Comparison of ENCODE assay signal across 29 mouse cellular contexts in genomic region chr19:32507100-32507499, GRCm38 (mm10). TPM values are rescaled to one million over a fixed set of nuclear protein-coding genes. Genes with fewer than 3 reads are reported as not detected.
DNase-seq lines count a peak whose midpoint lies in the region; ATAC-seq and TF ChIP-seq lines count a peak whose summit lies in the region.
"Had no signal": no experiment of that assay in that cellular context is flagged by ENCODE, and none has a peak within 500 bp of the region (broad histone marks: within the 10 kb centered on the region; RNA-seq: fewer than 3 reads in every experiment).

No protein-coding gene starts in this region.

- 0 out of 2 replicates have a peak, but pooled peaks have one; percentile 41 for ATAC-seq in frontal cortex, adult (ENCODE audit: low TSS enrichment)
- ATAC-seq in intestine, postnatal 0 days, result no peak; the same call in 1 of the 2 replicates
- no peak for ATAC-seq in intestine, embryonic 16.5 days
- 0 out of 2 replicates have a peak, but pooled peaks have one; percentile 11 for ATAC-seq in lung, postnatal 0 days
- no peak for ATAC-seq in monocyte, adult 5-6 weeks (replicated peaks; ENCODE audit: insufficient number of reproducible peaks, low FRiP score, low TSS enrichment, poor library complexity, severe bottlenecking)
- ATAC-seq: forebrain, embryonic 14.5 days; midbrain, embryonic 16.5 days; Patski had no signal

- no peaks in the 10 kb centered on the region for H3K27me3 ChIP-seq in intestine, postnatal 0 days (replicated peaks; ENCODE audit: control insufficient read depth, insufficient read depth, low read length)
- no peaks in the 10 kb centered on the region for H3K27me3 ChIP-seq in intestine, embryonic 16.5 days (replicated peaks; ENCODE audit: control insufficient read depth, insufficient read depth, low read length)
- no peaks in the 10 kb centered on the region for H3K27me3 ChIP-seq in lung, postnatal 0 days (replicated peaks; ENCODE audit: insufficient read depth, low read length)
- H3K27me3 ChIP-seq in small intestine, adult 2 months (ENCODE audit: control insufficient read depth, insufficient read depth, low read length), result no peaks in the 10 kb centered on the region
- H3K27me3 ChIP-seq: CH12.LX; embryonic facial prominence, embryonic 12.5 days; neural tube, embryonic 13.5 days; Patski had no signal

- 86% methylated on average over 6 of the region's 6 CpGs for WGBS in intestine, postnatal 0 days
- 87% methylated on average over 6 of the region's 6 CpGs for WGBS in intestine, embryonic 16.5 days
- WGBS in lung, postnatal 0 days, result 80% methylated on average over 6 of the region's 6 CpGs
- WGBS in small intestine, adult 2 months, result 77% methylated on average over 6 of the region's 6 CpGs

- no peak overlapping the region for H3K9ac ChIP-seq in intestine, postnatal 0 days (ENCODE audit: low read depth, low read length)
- no peak overlapping the region for H3K9ac ChIP-seq in intestine, embryonic 16.5 days (ENCODE audit: low read depth, low read length)
- no peak overlapping the region for H3K9ac ChIP-seq in lung, postnatal 0 days (replicated peaks; ENCODE audit: low read depth)
- H3K9ac ChIP-seq: embryonic facial prominence, embryonic 12.5 days; hindbrain, embryonic 14.5 days; liver, embryonic 14.5 days; neural tube, embryonic 13.5 days had no signal

- H3K27ac ChIP-seq in intestine, postnatal 0 days (ENCODE audit: low read depth, low read length), result peak overlapping the region; percentile 66; the same call in 1 of the 2 replicates
- H3K27ac ChIP-seq in intestine, embryonic 16.5 days (ENCODE audit: low read length), result no peak overlapping the region
- no peak overlapping the region for H3K27ac ChIP-seq in lung, postnatal 0 days (ENCODE audit: low read length)
- H3K27ac ChIP-seq in small intestine, adult 2 months (ENCODE audit: insufficient read depth, low read depth, low read length), result peak overlapping the region; percentile 87
- H3K27ac ChIP-seq: embryonic facial prominence, embryonic 12.5 days; gastrocnemius, adult 2 months; hindbrain, embryonic 14.5 days; kidney, postnatal 0 days; liver, embryonic 14.5 days; macrophage; neural tube, embryonic 13.5 days had no signal

- H3K36me3 ChIP-seq in intestine, postnatal 0 days (ENCODE audit: control insufficient read depth, insufficient read depth), result peaks cover 5% of the 10 kb centered on the region; the same call in 1 of the 2 replicates
- H3K36me3 ChIP-seq in intestine, embryonic 16.5 days (ENCODE audit: control insufficient read depth, insufficient read depth, low read length), result 0 out of 2 replicates have a peak, but pooled peaks cover 3% of the 10 kb centered on the region
- H3K36me3 ChIP-seq in lung, postnatal 0 days (ENCODE audit: insufficient read depth, low read length), result 0 out of 2 replicates have a peak, but pooled peaks cover 2% of the 10 kb centered on the region
- peaks cover 7% of the 10 kb centered on the region; the same call in 1 of the 2 replicates for H3K36me3 ChIP-seq in small intestine, adult 2 months (ENCODE audit: control insufficient read depth, insufficient read depth, low read length)

- no peak for TF ChIP-seq EP300 in lung, postnatal 0 days (IDR thresholded peaks at IDR 0.05)

- no peak for TF ChIP-seq POLR2A in small intestine, adult 2 months (IDR thresholded peaks at IDR 0.05; ENCODE audit: low read depth, low read length)

- H3K9me3 ChIP-seq in intestine, postnatal 0 days (ENCODE audit: control insufficient read depth), result no peaks in the 10 kb centered on the region
- peaks cover 3% of the 10 kb centered on the region; the same call in 1 of the 2 replicates for H3K9me3 ChIP-seq in intestine, embryonic 16.5 days (ENCODE audit: control insufficient read depth, low read length)
- H3K9me3 ChIP-seq in lung, postnatal 0 days (ENCODE audit: low read length), result no peaks in the 10 kb centered on the region
- H3K9me3 ChIP-seq: neural tube, embryonic 13.5 days had no signal

- H3K4me2 ChIP-seq in intestine, postnatal 0 days (replicated peaks; ENCODE audit: low read depth), result no peak overlapping the region
- H3K4me2 ChIP-seq in intestine, embryonic 16.5 days (ENCODE audit: low read depth, low read length), result no peak overlapping the region
- H3K4me2 ChIP-seq in lung, postnatal 0 days (replicated peaks; ENCODE audit: low read depth, low read length), result no peak overlapping the region
- H3K4me2 ChIP-seq: embryonic facial prominence, embryonic 12.5 days; heart, embryonic 11.5 days; hindbrain, embryonic 14.5 days; neural tube, embryonic 13.5 days had no signal

- H3K4me1 ChIP-seq in intestine, postnatal 0 days (replicated peaks; ENCODE audit: control insufficient read depth, insufficient read depth, low read length), result 0 out of 2 replicates have a peak, but pooled peaks cover 8% of the 10 kb centered on the region
- no peaks in the 10 kb centered on the region for H3K4me1 ChIP-seq in intestine, embryonic 16.5 days (ENCODE audit: control insufficient read depth, insufficient read depth, low read length)
- no peaks in the 10 kb centered on the region for H3K4me1 ChIP-seq in lung, postnatal 0 days (ENCODE audit: insufficient read depth, low read depth, low read length)
- peaks cover 36% of the 10 kb centered on the region for H3K4me1 ChIP-seq in small intestine, adult 2 months (ENCODE audit: control insufficient read depth, insufficient read depth, insufficient read length, low read length)
- H3K4me1 ChIP-seq: neural tube, embryonic 13.5 days had no signal

- no peak overlapping the region for H3K4me3 ChIP-seq in intestine, postnatal 0 days (ENCODE audit: low read depth, low read length)
- no peak overlapping the region for H3K4me3 ChIP-seq in intestine, embryonic 16.5 days (ENCODE audit: low read length)
- H3K4me3 ChIP-seq in lung, postnatal 0 days (ENCODE audit: low read depth, low read length), result no peak overlapping the region
- H3K4me3 ChIP-seq in small intestine, adult 2 months (ENCODE audit: low read depth, low read length), result no peak overlapping the region
- H3K4me3 ChIP-seq: embryonic facial prominence, embryonic 12.5 days; gastrocnemius, adult 2 months; neural tube, embryonic 13.5 days had no signal

- TF ChIP-seq CTCF in intestine, postnatal 0 days (IDR thresholded peaks at IDR 0.05; ENCODE audit: low read depth), result no peak
- no peak for TF ChIP-seq CTCF in lung, postnatal 0 days (IDR thresholded peaks at IDR 0.05)
- no peak for TF ChIP-seq CTCF in small intestine, adult 2 months (IDR thresholded peaks at IDR 0.05; ENCODE audit: extremely low read depth, insufficient read length, insufficient replicate concordance, low read depth, low read length)

- DNase-seq in frontal cortex, postnatal 10 days (ENCODE audit: low spot score in 2 of 2), result no peak
- DNase-seq in lung, postnatal 0 days (ENCODE audit: low spot score), result no peak
- DNase-seq in lung, postnatal 14 days, result no peak
- DNase-seq: cerebellum, adult 11-12 months; cerebellum, adult 9-11 months; embryo, embryonic 11 days; gastrocnemius, adult 2 months; heart, postnatal 36 days; kidney, adult 8-10 months; kidney, postnatal 4 days; right cerebral cortex, postnatal 4 days; thymus, adult 2 months; thymus, postnatal 36 days had no signal

RNA-seq across cellular contexts. Expression of gene Minpp1, which starts 21.5 kb away (rescaled TPM):
- polyA plus RNA-seq in intestine, postnatal 0 days (2015; fragmentation: Nextera tagmentation; extraction: Ambion mirVana), result 62.3 and 68.7 TPM in 2 replicates
- 56.7 and 60.9 TPM in 2 replicates for polyA plus RNA-seq in intestine, embryonic 16.5 days (2015; fragmentation: Nextera tagmentation; extraction: Ambion mirVana)
- 37.0 and 39.5 TPM in 2 replicates for polyA plus RNA-seq in lung, postnatal 0 days (2015; fragmentation: Nextera tagmentation; extraction: Ambion mirVana)
- polyA plus RNA-seq in small intestine, adult 2 months (2012; rRNA removed), result 86.5 and 112 TPM in 2 replicates
- 11.0 to 12.3 TPM (median 11.4 TPM) in 3 replicates for total RNA-seq in monocyte, adult 5-6 weeks (2017)

RNA-seq across cellular contexts. Expression of gene Rpl9-ps6, which starts 40.7 kb away (rescaled TPM):
- 89.1 and 99.6 TPM in 2 replicates for polyA plus RNA-seq in intestine, postnatal 0 days (2015; fragmentation: Nextera tagmentation; extraction: Ambion mirVana)
- polyA plus RNA-seq in intestine, embryonic 16.5 days (2015; fragmentation: Nextera tagmentation; extraction: Ambion mirVana), result 79.6 and 82.0 TPM in 2 replicates
- polyA plus RNA-seq in lung, postnatal 0 days (2015; fragmentation: Nextera tagmentation; extraction: Ambion mirVana), result 82.1 and 83.8 TPM in 2 replicates
- 0.65 and 0.83 TPM in 2 replicates for polyA plus RNA-seq in small intestine, adult 2 months (2012; rRNA removed)
- total RNA-seq in monocyte, adult 5-6 weeks (2017), result 60.6 to 75.0 TPM (median 69.6 TPM) in 3 replicates

Comparison
In these comparisons a context has a peak if more than half of its experiments do, and no peak if none do; other contexts are left out.
1. H3K27ac ChIP-seq: peak in intestine, postnatal 0 days (single experiment) and small intestine, adult 2 months (single experiment); none in intestine, embryonic 16.5 days (single experiment) and lung, postnatal 0 days (single experiment).
2. ATAC-seq: peak in frontal cortex, adult (single experiment) and lung, postnatal 0 days (single experiment); none in intestine, postnatal 0 days (single experiment), intestine, embryonic 16.5 days (single experiment) and monocyte, adult 5-6 weeks (single experiment).
3. RNA of gene Rpl9-ps6, which starts 40.7 kb away (polyA plus RNA-seq): 89.1 to 99.6 TPM in intestine, postnatal 0 days, 82.1 to 83.8 TPM in lung, postnatal 0 days and 79.6 to 82.0 TPM in intestine, embryonic 16.5 days; 0.65 to 0.83 TPM in small intestine, adult 2 months; every median in the first group is over 10 times any median in the second.